12 mouse cellular contexts compared by ENCODE assay signal in the genomic region with DNA sequence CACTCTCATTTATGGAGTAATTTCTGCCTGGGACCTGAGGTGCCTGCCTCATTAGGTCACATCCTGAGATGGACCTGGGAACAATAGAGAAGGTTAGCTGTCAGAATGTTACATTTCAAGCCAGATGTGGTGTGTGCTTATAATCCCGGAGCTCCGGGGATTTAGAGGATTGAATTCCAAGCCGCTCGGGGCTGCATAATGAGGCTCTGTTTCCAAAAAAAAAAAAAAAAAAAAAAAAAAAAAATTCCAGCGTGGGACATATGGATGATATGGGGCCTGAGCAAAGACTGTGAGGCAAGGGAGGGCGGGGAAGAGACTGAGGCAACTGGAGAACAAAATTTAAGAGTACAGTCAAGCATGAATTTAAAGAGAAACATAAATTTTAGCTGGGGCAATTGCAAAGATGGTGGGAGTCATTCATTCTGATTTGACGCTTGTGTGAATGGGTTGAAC. TPM values are rescaled to one million over a fixed set of nuclear protein-coding genes. Genes with fewer than 3 reads are reported as not detected.
DNase-seq lines count a peak whose midpoint lies in the region; ATAC-seq and TF ChIP-seq lines count a peak whose summit lies in the region.
"Had no signal": no experiment of that assay in that cellular context is flagged by ENCODE, and none has a peak within 500 bp of the region (broad histone marks: within the 10 kb centered on the region; RNA-seq: fewer than 3 reads in every experiment).

No protein-coding gene starts in this region.

- H3K4me3 ChIP-seq in heart, embryonic 11.5 days (ENCODE audit: low read depth, low read length), result no peak overlapping the region
- no peak overlapping the region for H3K4me3 ChIP-seq in midbrain, embryonic 10.5 days
- H3K4me3 ChIP-seq in midbrain, postnatal 0 days (ENCODE audit: low read depth, low read length), result no peak overlapping the region
- no peak overlapping the region for H3K4me3 ChIP-seq in limb, embryonic 12.5 days (replicated peaks)
- no peak overlapping the region for H3K4me3 ChIP-seq in stomach, embryonic 16.5 days (replicated peaks; ENCODE audit: low read length)
- no peak overlapping the region for H3K4me3 ChIP-seq in layer of hippocampus, adult 2 months

- 36% methylated on average over 7 of the region's 7 CpGs for WGBS in heart, embryonic 11.5 days (ENCODE audit: insufficient replicate concordance)
- WGBS in midbrain, embryonic 10.5 days, result 14% methylated on average over 7 of the region's 7 CpGs
- 12% methylated on average over 7 of the region's 7 CpGs for WGBS in midbrain, postnatal 0 days
- 9% methylated on average over 7 of the region's 7 CpGs for WGBS in limb, embryonic 12.5 days
- 22% methylated on average over 7 of the region's 7 CpGs for WGBS in stomach, embryonic 16.5 days

- DNase-seq in heart, adult 8-10 months (ENCODE audit: low spot score), result no peak
- DNase-seq in midbrain, embryonic 10.5 days (ENCODE audit: low spot score), result peak; percentile 51
- DNase-seq in midbrain, postnatal 0 days (ENCODE audit: low spot score), result no peak
- no peak for DNase-seq in layer of hippocampus, adult 2 months (ENCODE audit: low spot score in 2 of 2)
- DNase-seq in ovary, adult 18-20 months (ENCODE audit: low spot score), result no peak
- DNase-seq: cerebellum, adult 11 months; kidney, adult 8-10 months; thymus, adult 18-20 months had no signal

- no peak for TF ChIP-seq CTCF in midbrain, postnatal 0 days (IDR thresholded peaks at IDR 0.05)
- TF ChIP-seq CTCF in layer of hippocampus, adult 2 months (conservative IDR thresholded peaks at IDR 0.05), result no peak

- no peak overlapping the region for H3K4me2 ChIP-seq in heart, embryonic 11.5 days
- H3K4me2 ChIP-seq in midbrain, postnatal 0 days (ENCODE audit: low read depth, low read length, poor library complexity, severe bottlenecking), result no peak overlapping the region
- H3K4me2 ChIP-seq in limb, embryonic 12.5 days, result no peak overlapping the region; the same call in 1 of the 2 replicates
- 0 out of 2 replicates have a peak overlapping the region, but pooled peaks have one; percentile 26 for H3K4me2 ChIP-seq in stomach, embryonic 16.5 days (ENCODE audit: low read depth, low read length)

- H3K36me3 ChIP-seq in heart, embryonic 11.5 days (ENCODE audit: control insufficient read depth, insufficient read depth, low read length), result peaks cover 3% of the 10 kb centered on the region; the same call in 1 of the 2 replicates
- peaks cover 12% of the 10 kb centered on the region for H3K36me3 ChIP-seq in midbrain, embryonic 10.5 days
- H3K36me3 ChIP-seq in midbrain, postnatal 0 days (ENCODE audit: insufficient read depth, low read length), result no peaks in the 10 kb centered on the region; the same call in 1 of the 2 replicates
- 0 out of 2 replicates have a peak, but pooled peaks cover 11% of the 10 kb centered on the region for H3K36me3 ChIP-seq in limb, embryonic 12.5 days
- H3K36me3 ChIP-seq in stomach, embryonic 16.5 days (ENCODE audit: control insufficient read depth, insufficient read depth, low read length), result no peaks in the 10 kb centered on the region

- no peaks in the 10 kb centered on the region for H3K27me3 ChIP-seq in heart, embryonic 11.5 days (ENCODE audit: control insufficient read depth, insufficient read depth, low read length)
- H3K27me3 ChIP-seq in midbrain, embryonic 10.5 days (ENCODE audit: low read depth, poor library complexity, severe bottlenecking), result no peaks in the 10 kb centered on the region
- H3K27me3 ChIP-seq in midbrain, postnatal 0 days (ENCODE audit: insufficient read depth, low read length), result no peaks in the 10 kb centered on the region
- H3K27me3 ChIP-seq in limb, embryonic 12.5 days, result no peaks in the 10 kb centered on the region
- no peaks in the 10 kb centered on the region for H3K27me3 ChIP-seq in stomach, embryonic 16.5 days (ENCODE audit: control insufficient read depth, insufficient read depth, low read length)

- peak overlapping the region; percentile 57 for H3K27ac ChIP-seq in heart, embryonic 11.5 days (ENCODE audit: low read depth, low read length)
- peak overlapping the region; percentile 83 for H3K27ac ChIP-seq in midbrain, embryonic 10.5 days (replicated peaks)
- H3K27ac ChIP-seq in midbrain, postnatal 0 days (ENCODE audit: low read depth, low read length), result no peak overlapping the region
- peak overlapping the region; percentile 93 for H3K27ac ChIP-seq in limb, embryonic 12.5 days
- H3K27ac ChIP-seq in stomach, embryonic 16.5 days (ENCODE audit: low read length), result peak overlapping the region; percentile 83; the same call in 1 of the 2 replicates
- H3K27ac ChIP-seq in layer of hippocampus, adult 2 months, result no peak overlapping the region

- no peak overlapping the region for H3K9ac ChIP-seq in heart, embryonic 11.5 days (ENCODE audit: low read depth, low read length)
- H3K9ac ChIP-seq in midbrain, postnatal 0 days (replicated peaks; ENCODE audit: low read length, poor library complexity, severe bottlenecking), result no peak overlapping the region
- H3K9ac ChIP-seq in limb, embryonic 12.5 days (replicated peaks), result no peak overlapping the region
- peak overlapping the region; percentile 38; the same call in 1 of the 2 replicates for H3K9ac ChIP-seq in stomach, embryonic 16.5 days (ENCODE audit: low read length)

- H3K9me3 ChIP-seq in heart, embryonic 11.5 days (replicated peaks; ENCODE audit: control insufficient read depth, low read length), result no peaks in the 10 kb centered on the region
- no peaks in the 10 kb centered on the region for H3K9me3 ChIP-seq in midbrain, embryonic 10.5 days (replicated peaks)
- no peaks in the 10 kb centered on the region for H3K9me3 ChIP-seq in midbrain, postnatal 0 days (ENCODE audit: low read length)
- H3K9me3 ChIP-seq in limb, embryonic 12.5 days, result no peaks in the 10 kb centered on the region
- H3K9me3 ChIP-seq in stomach, embryonic 16.5 days (replicated peaks; ENCODE audit: control insufficient read depth, low read length), result no peaks in the 10 kb centered on the region

- peaks cover 18% of the 10 kb centered on the region for H3K4me1 ChIP-seq in heart, embryonic 11.5 days (ENCODE audit: control insufficient read depth, insufficient read depth, low read length)
- peaks cover 44% of the 10 kb centered on the region for H3K4me1 ChIP-seq in midbrain, embryonic 10.5 days
- no peaks in the 10 kb centered on the region for H3K4me1 ChIP-seq in midbrain, postnatal 0 days (ENCODE audit: insufficient read depth, low read length)
- peaks cover 57% of the 10 kb centered on the region for H3K4me1 ChIP-seq in limb, embryonic 12.5 days (replicated peaks)
- peaks cover 34% of the 10 kb centered on the region for H3K4me1 ChIP-seq in stomach, embryonic 16.5 days (ENCODE audit: control insufficient read depth, insufficient read depth, low read length)

- ATAC-seq in heart, embryonic 11.5 days (replicated peaks; ENCODE audit: insufficient number of reproducible peaks, low FRiP score, low TSS enrichment), result no peak
- no peak for ATAC-seq in midbrain, postnatal 0 days (ENCODE audit: low FRiP score)
- ATAC-seq in limb, embryonic 12.5 days (ENCODE audit: insufficient number of reproducible peaks, insufficient read depth, low FRiP score, low TSS enrichment, low read depth), result peak; percentile 38; the same call in 1 of the 2 replicates
- ATAC-seq in stomach, embryonic 16.5 days (ENCODE audit: insufficient read depth, low FRiP score), result no peak

RNA-seq across cellular contexts. Expression of a gene that starts 16.7 kb away (rescaled TPM):
- polyA plus RNA-seq in heart, embryonic 11.5 days (2014; fragmentation: Nextera tagmentation; extraction: Ambion mirVana), result 38.0 and 44.3 TPM in 2 replicates
- 10 to 100 TPM; 31.0 to 45.6 (median 36.2) TPM for total RNA-seq in heart, adult 8-10 months (2022)
- 66.1 and 76.5 TPM in 2 replicates for polyA plus RNA-seq in midbrain, embryonic 10.5 days (2016; fragmentation: Nextera tagmentation; extraction: Ambion mirVana)
- total RNA-seq in midbrain, postnatal 0 days (2014; rRNA removed), result 16.8 and 59.5 TPM in 2 replicates
- 59.6 and 63.2 TPM in 2 replicates for polyA plus RNA-seq in midbrain, postnatal 0 days (2015; fragmentation: Nextera tagmentation; extraction: Ambion mirVana)
- 50.4 and 53.0 TPM in 2 replicates for polyA plus RNA-seq in limb, embryonic 12.5 days (2016; fragmentation: Nextera tagmentation; extraction: Ambion mirVana)
- polyA plus RNA-seq in stomach, embryonic 16.5 days (2015; fragmentation: Nextera tagmentation; extraction: Ambion mirVana), result 45.6 and 55.2 TPM in 2 replicates
- 10 to 100 TPM; 28.8 to 31.6 TPM for total RNA-seq in layer of hippocampus, adult 2 months (2021)

RNA-seq across cellular contexts. Expression of a gene that starts 38.5 kb away (rescaled TPM):
- 1.3 and 2.2 TPM in 2 replicates for polyA plus RNA-seq in heart, embryonic 11.5 days (2014; fragmentation: Nextera tagmentation; extraction: Ambion mirVana)
- not detected for total RNA-seq in heart, adult 8-10 months (2022)
- polyA plus RNA-seq in midbrain, embryonic 10.5 days (2016; fragmentation: Nextera tagmentation; extraction: Ambion mirVana), result 2.2 and 2.6 TPM in 2 replicates
- total RNA-seq in midbrain, postnatal 0 days (2014; rRNA removed), result 0.49 and 5.5 TPM in 2 replicates
- 12.6 and 15.5 TPM in 2 replicates for polyA plus RNA-seq in midbrain, postnatal 0 days (2015; fragmentation: Nextera tagmentation; extraction: Ambion mirVana)
- 8.1 and 9.4 TPM in 2 replicates for polyA plus RNA-seq in limb, embryonic 12.5 days (2016; fragmentation: Nextera tagmentation; extraction: Ambion mirVana)
- 1.2 and 1.4 TPM in 2 replicates for polyA plus RNA-seq in stomach, embryonic 16.5 days (2015; fragmentation: Nextera tagmentation; extraction: Ambion mirVana)
- not detected for total RNA-seq in layer of hippocampus, adult 2 months (2021)
- total RNA-seq: left cerebral cortex, adult 8-10 months had no signal

RNA-seq across cellular contexts. Expression of a gene that starts 43.8 kb away (rescaled TPM):
- polyA plus RNA-seq in heart, embryonic 11.5 days (2014; fragmentation: Nextera tagmentation; extraction: Ambion mirVana), result 9.1 and 9.9 TPM in 2 replicates
- 10 to 100 TPM; 38.1 to 41.9 (median 40.5) TPM for total RNA-seq in heart, adult 8-10 months (2022)
- polyA plus RNA-seq in midbrain, embryonic 10.5 days (2016; fragmentation: Nextera tagmentation; extraction: Ambion mirVana), result 13.2 and 18.5 TPM in 2 replicates
- 131 and 162 TPM in 2 replicates for total RNA-seq in midbrain, postnatal 0 days (2014; rRNA removed)
- polyA plus RNA-seq in midbrain, postnatal 0 days (2015; fragmentation: Nextera tagmentation; extraction: Ambion mirVana), result 22.3 and 26.0 TPM in 2 replicates
- polyA plus RNA-seq in limb, embryonic 12.5 days (2016; fragmentation: Nextera tagmentation; extraction: Ambion mirVana), result 17.7 and 18.5 TPM in 2 replicates
- polyA plus RNA-seq in stomach, embryonic 16.5 days (2015; fragmentation: Nextera tagmentation; extraction: Ambion mirVana), result 10.3 and 10.5 TPM in 2 replicates
- total RNA-seq in layer of hippocampus, adult 2 months (2021), result 10 to 100 TPM; 96.1 to 99.5 TPM

Comparison
In these comparisons a context has a peak if more than half of its experiments do, and no peak if none do; other contexts are left out.
1. H3K27ac ChIP-seq: peak in heart, embryonic 11.5 days (single experiment), midbrain, embryonic 10.5 days (single experiment), limb, embryonic 12.5 days (single experiment) and stomach, embryonic 16.5 days (single experiment); none in midbrain, postnatal 0 days (single experiment) and layer of hippocampus, adult 2 months (single experiment).